Mouse (Mus musculus): ENCODE data around the gene Tmem94. TPM values are rescaled to one million over a fixed set of nuclear protein-coding genes. Genes with fewer than 3 reads are reported as not detected.

Gene Tmem94
- total RNA-seq, 1 experiment: 17.7 TPM

GRCm38 (mm10) chr11:115741070-115741469 is 24.2 kb upstream of the Tmem94 start:
- Histone ChIP-seq H3K4me1 (ENCODE audit: control insufficient read depth in 2 of 2, insufficient read depth in 2 of 2, low read length in 2 of 2, poor library complexity in 1 of 2) (no peaks in the 10 kb centered on the region), H3K36me3 (ENCODE audit: control insufficient read depth, insufficient read depth, low read length, poor library complexity, severe bottlenecking) (no peaks in the 10 kb centered on the region), H3K27ac (ENCODE audit: insufficient read depth, low read depth, low read length, poor library complexity, severe bottlenecking) (no peak overlapping the region), H3K9me3 (ENCODE audit: control insufficient read depth, insufficient read depth, low read depth, low read length) (no peaks in the 10 kb centered on the region), H3K9ac (ENCODE audit: insufficient read depth, low read depth, low read length, poor library complexity, severe bottlenecking) (no peak overlapping the region), H3K4me3 (ENCODE audit: insufficient read depth in 1 of 2, low read depth in 1 of 2, low read length in 2 of 2, poor library complexity in 1 of 2, severe bottlenecking in 1 of 2) (no peak overlapping the region)
- in situ Hi-C loops (cut with MboI; ENCODE audit: low sequenced_read_pairs in 2 of 2, unreplicated experiment in 2 of 2): no loop called here
- TF ChIP-seq ZC3H11A (IDR thresholded peaks at IDR 0.05; ENCODE audit: borderline replicate concordance, low read depth, low read length) (no peak), HCFC1 (IDR thresholded peaks at IDR 0.05; ENCODE audit: borderline replicate concordance, insufficient read depth, low read length) (no peak), ZNF384 (IDR thresholded peaks at IDR 0.05; ENCODE audit: low read depth, low read length) (no peak), CHD2 (IDR thresholded peaks at IDR 0.05; ENCODE audit: low read depth, low read length) (no peak), MAFK (IDR thresholded peaks at IDR 0.05; ENCODE audit: insufficient read depth, low read depth, low read length) (no peak)
- no peak for DNase-seq (ENCODE audit: low read depth, low spot score)

- DNase-seq (ENCODE audit: low read depth, low spot score): no peak
- TF ChIP-seq CHD2 (IDR thresholded peaks at IDR 0.05; ENCODE audit: low read depth, low read length): no peak
- TF ChIP-seq HCFC1 (IDR thresholded peaks at IDR 0.05; ENCODE audit: borderline replicate concordance, insufficient read depth, low read length): no peak
- TF ChIP-seq ZC3H11A (IDR thresholded peaks at IDR 0.05; ENCODE audit: borderline replicate concordance, low read depth, low read length): no peak
- no peak for TF ChIP-seq ZNF384 (IDR thresholded peaks at IDR 0.05; ENCODE audit: low read depth, low read length)
- no peak for TF ChIP-seq MAFK (IDR thresholded peaks at IDR 0.05; ENCODE audit: insufficient read depth, low read depth, low read length)
- peaks cover 3 to 4% of the 10 kb centered on the region in 2 experiments; a peak in 2 of 4 replicates for H3K4me1 ChIP-seq (ENCODE audit: control insufficient read depth in 2 of 2, insufficient read depth in 2 of 2, low read length in 2 of 2, poor library complexity in 1 of 2)
- H3K27ac ChIP-seq (ENCODE audit: insufficient read depth, low read depth, low read length, poor library complexity, severe bottlenecking): no peak overlapping the region
- in situ Hi-C loops (cut with MboI; ENCODE audit: low sequenced_read_pairs in 2 of 2, unreplicated experiment in 2 of 2): no loop called here
- H3K4me3 ChIP-seq (ENCODE audit: insufficient read depth in 1 of 2, low read depth in 1 of 2, low read length in 2 of 2, poor library complexity in 1 of 2, severe bottlenecking in 1 of 2): no peak overlapping the region
- no peak overlapping the region for H3K9ac ChIP-seq (ENCODE audit: insufficient read depth, low read depth, low read length, poor library complexity, severe bottlenecking)
- no peaks in the 10 kb centered on the region for H3K9me3 ChIP-seq (ENCODE audit: control insufficient read depth, insufficient read depth, low read depth, low read length)
- no peaks in the 10 kb centered on the region for H3K36me3 ChIP-seq (ENCODE audit: control insufficient read depth, insufficient read depth, low read length, poor library complexity, severe bottlenecking)
These were observed 22.3 kb upstream of the Tmem94 start for GRCm38 (mm10) chr11:115742926-115743325.

- in situ Hi-C loops (cut with MboI; ENCODE audit: low sequenced_read_pairs in 2 of 2, unreplicated experiment in 2 of 2): no loop called here
- Histone ChIP-seq H3K9ac (ENCODE audit: insufficient read depth, low read depth, low read length, poor library complexity, severe bottlenecking) (no peak overlapping the region), H3K4me1 (ENCODE audit: control insufficient read depth in 2 of 2, insufficient read depth in 2 of 2, low read length in 2 of 2, poor library complexity in 1 of 2) (peaks cover 4% of the 10 kb centered on the region in 2 experiments; a peak in 3 of 4 replicates), H3K4me3 (ENCODE audit: insufficient read depth in 1 of 2, low read depth in 1 of 2, low read length in 2 of 2, poor library complexity in 1 of 2, severe bottlenecking in 1 of 2) (no peak overlapping the region), H3K27ac (ENCODE audit: insufficient read depth, low read depth, low read length, poor library complexity, severe bottlenecking) (no peak overlapping the region), H3K9me3 (ENCODE audit: control insufficient read depth, insufficient read depth, low read depth, low read length) (no peaks in the 10 kb centered on the region), H3K36me3 (ENCODE audit: control insufficient read depth, insufficient read depth, low read length, poor library complexity, severe bottlenecking) (no peaks in the 10 kb centered on the region)
- DNase-seq (ENCODE audit: low read depth, low spot score): no peak
- no peak for TF ChIP-seq ZC3H11A (IDR thresholded peaks at IDR 0.05; ENCODE audit: borderline replicate concordance, low read depth, low read length)
- no peak for TF ChIP-seq HCFC1 (IDR thresholded peaks at IDR 0.05; ENCODE audit: borderline replicate concordance, insufficient read depth, low read length)
- no peak for TF ChIP-seq ZNF384 (IDR thresholded peaks at IDR 0.05; ENCODE audit: low read depth, low read length)
- TF ChIP-seq CHD2 (IDR thresholded peaks at IDR 0.05; ENCODE audit: low read depth, low read length): no peak
- TF ChIP-seq MAFK (IDR thresholded peaks at IDR 0.05; ENCODE audit: insufficient read depth, low read depth, low read length): no peak
These were observed 20.8 kb upstream of the Tmem94 start for GRCm38 (mm10) chr11:115744385-115744784.

- in situ Hi-C loops (cut with MboI; ENCODE audit: low sequenced_read_pairs in 2 of 2, unreplicated experiment in 2 of 2): no loop called here
- TF ChIP-seq HCFC1 (IDR thresholded peaks at IDR 0.05; ENCODE audit: borderline replicate concordance, insufficient read depth, low read length) (no peak), CHD2 (IDR thresholded peaks at IDR 0.05; ENCODE audit: low read depth, low read length) (no peak), MAFK (IDR thresholded peaks at IDR 0.05; ENCODE audit: insufficient read depth, low read depth, low read length) (no peak), ZNF384 (IDR thresholded peaks at IDR 0.05; ENCODE audit: low read depth, low read length) (no peak), ZC3H11A (IDR thresholded peaks at IDR 0.05; ENCODE audit: borderline replicate concordance, low read depth, low read length) (no peak)
- Histone ChIP-seq H3K9me3 (ENCODE audit: control insufficient read depth, insufficient read depth, low read depth, low read length) (no peaks in the 10 kb centered on the region), H3K27ac (ENCODE audit: insufficient read depth, low read depth, low read length, poor library complexity, severe bottlenecking) (no peak overlapping the region), H3K4me1 (ENCODE audit: control insufficient read depth in 2 of 2, insufficient read depth in 2 of 2, low read length in 2 of 2, poor library complexity in 1 of 2) (peaks cover 4% of the 10 kb centered on the region in 2 experiments; a peak in 3 of 4 replicates), H3K4me3 (ENCODE audit: insufficient read depth in 1 of 2, low read depth in 1 of 2, low read length in 2 of 2, poor library complexity in 1 of 2, severe bottlenecking in 1 of 2) (no peak overlapping the region), H3K36me3 (ENCODE audit: control insufficient read depth, insufficient read depth, low read length, poor library complexity, severe bottlenecking) (no peaks in the 10 kb centered on the region), H3K9ac (ENCODE audit: insufficient read depth, low read depth, low read length, poor library complexity, severe bottlenecking) (no peak overlapping the region)
- DNase-seq (ENCODE audit: low read depth, low spot score): no peak
These were observed 19.1 kb upstream of the Tmem94 start for GRCm38 (mm10) chr11:115746109-115746508.

- no peak for TF ChIP-seq CHD2 (IDR thresholded peaks at IDR 0.05; ENCODE audit: low read depth, low read length)
- TF ChIP-seq MAFK (IDR thresholded peaks at IDR 0.05; ENCODE audit: insufficient read depth, low read depth, low read length): 0 out of 2 replicates have a peak, but pooled peaks have one; percentile 40
- no peak for TF ChIP-seq HCFC1 (IDR thresholded peaks at IDR 0.05; ENCODE audit: borderline replicate concordance, insufficient read depth, low read length)
- Histone ChIP-seq H3K36me3 (ENCODE audit: control insufficient read depth, insufficient read depth, low read length, poor library complexity, severe bottlenecking) (no peaks in the 10 kb centered on the region), H3K9me3 (ENCODE audit: control insufficient read depth, insufficient read depth, low read depth, low read length) (no peaks in the 10 kb centered on the region), H3K4me3 (ENCODE audit: insufficient read depth in 1 of 2, low read depth in 1 of 2, low read length in 2 of 2, poor library complexity in 1 of 2, severe bottlenecking in 1 of 2) (no peak overlapping the region), H3K9ac (ENCODE audit: insufficient read depth, low read depth, low read length, poor library complexity, severe bottlenecking) (no peak overlapping the region), H3K27ac (ENCODE audit: insufficient read depth, low read depth, low read length, poor library complexity, severe bottlenecking) (no peak overlapping the region), H3K4me1 (ENCODE audit: control insufficient read depth in 2 of 2, insufficient read depth in 2 of 2, low read length in 2 of 2, poor library complexity in 1 of 2) (peaks cover 4% of the 10 kb centered on the region in 2 experiments; a peak in 3 of 4 replicates)
- no peak for DNase-seq (ENCODE audit: low read depth, low spot score)
- in situ Hi-C loops (cut with MboI; ENCODE audit: low sequenced_read_pairs in 2 of 2, unreplicated experiment in 2 of 2): no loop called here
These were observed 18.5 kb upstream of the Tmem94 start for GRCm38 (mm10) chr11:115746762-115747161.
